Mouse (Mus musculus): ENCODE results near the gene Rap1gap. TPM values are rescaled to one million over a fixed set of nuclear protein-coding genes. Genes with fewer than 3 reads are reported as not detected.

The Rap1gap gene
- polyA plus RNA-seq, 1 experiment from 2014 or later = 48.8 TPM

DNA sequence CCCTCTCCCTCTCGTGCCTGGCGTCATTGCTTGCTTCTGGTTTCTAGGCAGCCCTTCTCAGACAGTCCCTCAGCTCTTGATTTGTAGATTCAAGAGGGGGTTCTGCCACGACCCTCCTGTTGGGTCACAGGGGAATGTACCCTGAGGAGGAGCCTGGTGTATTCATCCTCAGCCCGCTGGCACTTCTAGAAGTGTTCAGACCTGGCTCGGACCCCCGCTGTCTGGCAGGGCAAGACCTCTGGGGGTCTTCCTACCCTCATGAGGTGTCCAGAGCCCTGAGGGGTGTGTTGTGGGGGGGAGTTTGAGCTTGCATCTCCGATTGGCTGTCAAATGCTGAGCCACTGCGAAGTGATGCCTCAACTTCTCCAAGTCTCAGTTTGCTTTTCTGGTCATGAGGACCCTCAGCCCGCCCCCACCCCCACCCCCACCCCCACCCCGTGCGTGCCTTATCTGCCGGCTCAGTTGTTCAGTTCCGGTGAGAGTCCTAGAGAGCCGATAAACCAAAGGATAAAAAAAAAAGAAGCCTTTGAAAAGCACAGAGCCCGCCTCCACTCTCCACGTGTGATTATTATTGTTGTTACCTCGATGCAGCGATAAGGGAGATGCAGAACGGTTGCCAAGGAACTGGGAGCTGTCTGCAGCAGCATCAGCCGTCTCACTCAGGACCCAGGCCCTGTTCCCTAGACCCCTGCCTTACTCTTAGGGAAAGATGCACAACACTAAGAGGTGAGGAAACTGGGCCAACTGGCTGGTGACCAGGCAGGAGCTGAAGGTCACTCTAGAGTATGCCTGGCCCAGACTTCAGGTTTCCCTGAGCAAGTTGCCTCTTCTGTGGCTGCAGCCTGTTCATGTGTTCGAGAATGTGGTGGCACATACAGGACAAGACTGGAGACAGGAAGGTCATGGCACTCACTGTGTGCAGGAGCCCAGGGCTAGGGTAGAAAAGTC, 35.0 kb downstream of the Rap1gap start:
- Histone ChIP-seq H3K4me2 (replicated peaks; ENCODE audit: low read depth, low read length) (no peak overlapping the region), H3K27me3 (replicated peaks; ENCODE audit: insufficient read depth, low read length) (no peaks in the 10 kb centered on the region), H3K4me3 (ENCODE audit: low read depth, low read length) (no peak overlapping the region), H3K9me3 (ENCODE audit: low read length) (no peaks in the 10 kb centered on the region), H3K4me1 (ENCODE audit: insufficient read depth, low read depth, low read length) (no peaks in the 10 kb centered on the region; the same call in 1 of the 2 replicates), H3K9ac (replicated peaks; ENCODE audit: low read depth) (no peak overlapping the region), H3K27ac (ENCODE audit: low read length) (peak overlapping the region; percentile 78; the same call in 1 of the 2 replicates), H3K36me3 (ENCODE audit: insufficient read depth, low read length) (no peaks in the 10 kb centered on the region)
- ATAC-seq = no peak
- WGBS = 22% methylated on average over 21 of the region's 21 CpGs
- DNase-seq (ENCODE audit: low spot score) = no peak
- TF ChIP-seq CTCF (IDR thresholded peaks at IDR 0.05) (no peak), EP300 (IDR thresholded peaks at IDR 0.05) (no peak)

DNA sequence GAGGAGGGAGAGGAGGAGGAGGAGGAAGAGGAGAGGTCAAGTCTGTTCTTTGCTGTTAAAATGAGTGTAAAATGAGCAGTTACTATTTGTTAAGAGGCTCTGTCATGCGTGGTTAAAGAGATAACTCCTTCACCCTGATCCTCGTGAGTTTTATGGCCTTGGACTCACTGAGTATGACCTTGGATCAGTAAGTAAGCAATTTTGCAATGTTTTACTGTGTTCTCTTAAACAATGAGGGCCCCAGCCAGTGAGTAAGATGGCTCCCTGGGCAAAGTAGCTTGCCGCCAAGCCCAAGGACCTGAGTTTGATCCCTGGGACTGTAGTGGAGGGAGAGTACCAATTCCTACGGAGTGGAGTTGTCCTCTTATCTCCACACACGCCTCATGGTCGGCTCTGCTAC, 36.4 kb downstream of the Rap1gap start:
- H3K4me3 ChIP-seq (ENCODE audit: low read depth, low read length) = no peak overlapping the region
- WGBS = 40% methylated on average over 6 of the region's 6 CpGs
- H3K4me1 ChIP-seq (ENCODE audit: insufficient read depth, low read depth, low read length) = no peaks in the 10 kb centered on the region; the same call in 1 of the 2 replicates
- no peak overlapping the region for H3K9ac ChIP-seq (replicated peaks; ENCODE audit: low read depth)
- no peaks in the 10 kb centered on the region for H3K36me3 ChIP-seq (ENCODE audit: insufficient read depth, low read length)
- no peaks in the 10 kb centered on the region for H3K9me3 ChIP-seq (ENCODE audit: low read length)
- TF ChIP-seq CTCF (IDR thresholded peaks at IDR 0.05) (no peak), EP300 (IDR thresholded peaks at IDR 0.05) (no peak)
- DNase-seq (ENCODE audit: low spot score) = no peak
- no peak overlapping the region for H3K27ac ChIP-seq (ENCODE audit: low read length)
- ATAC-seq = no peak
- H3K4me2 ChIP-seq (replicated peaks; ENCODE audit: low read depth, low read length) = no peak overlapping the region
- no peaks in the 10 kb centered on the region for H3K27me3 ChIP-seq (replicated peaks; ENCODE audit: insufficient read depth, low read length)

- H3K4me3 ChIP-seq (ENCODE audit: low read depth, low read length) = no peak overlapping the region
- ATAC-seq (no peak), DNase-seq (ENCODE audit: low spot score) (no peak)
- no peak for TF ChIP-seq CTCF (IDR thresholded peaks at IDR 0.05)
- no peak overlapping the region for H3K9ac ChIP-seq (replicated peaks; ENCODE audit: low read depth)
- no peaks in the 10 kb centered on the region; the same call in none of the 2 replicates for H3K4me1 ChIP-seq (ENCODE audit: insufficient read depth, low read depth, low read length)
- WGBS = 80% methylated on average over 5 of the region's 5 CpGs
- no peak overlapping the region for H3K27ac ChIP-seq (ENCODE audit: low read length)
- no peaks in the 10 kb centered on the region for H3K9me3 ChIP-seq (ENCODE audit: low read length)
- H3K36me3 ChIP-seq (ENCODE audit: insufficient read depth, low read length) = no peaks in the 10 kb centered on the region
- no peak overlapping the region for H3K4me2 ChIP-seq (replicated peaks; ENCODE audit: low read depth, low read length)
- 0 out of 2 replicates have a peak, but pooled peaks cover 8% of the 10 kb centered on the region for H3K27me3 ChIP-seq (replicated peaks; ENCODE audit: insufficient read depth, low read length)
Observed at GRCm38 (mm10) chr4:137703077-137703476, 38.6 kb downstream of the Rap1gap start.

DNA sequence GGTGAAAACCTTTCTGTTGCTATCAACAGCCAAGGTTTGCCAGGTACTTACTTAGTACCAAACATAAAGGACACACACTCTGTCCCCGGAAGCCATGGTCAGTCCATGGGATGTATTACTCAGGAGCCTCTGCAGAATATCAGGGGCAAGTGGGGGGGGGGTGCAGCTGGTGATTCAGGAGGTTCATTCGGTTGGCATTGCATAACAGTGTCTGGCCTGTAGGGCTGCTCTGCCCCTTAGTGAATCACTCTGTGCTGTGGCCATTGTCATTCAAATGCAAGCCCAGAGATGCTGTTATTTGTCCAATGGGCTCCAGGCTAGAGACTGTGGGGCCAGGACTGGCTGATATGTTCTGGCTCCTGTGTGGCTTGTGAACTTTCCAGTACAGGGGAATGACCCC, 40.0 kb downstream of the Rap1gap start:
- ATAC-seq (no peak), DNase-seq (ENCODE audit: low spot score) (no peak)
- H3K27me3 ChIP-seq (replicated peaks; ENCODE audit: insufficient read depth, low read length) = 0 out of 2 replicates have a peak, but pooled peaks cover 8% of the 10 kb centered on the region
- no peak overlapping the region for H3K4me2 ChIP-seq (replicated peaks; ENCODE audit: low read depth, low read length)
- H3K4me1 ChIP-seq (ENCODE audit: insufficient read depth, low read depth, low read length) = no peaks in the 10 kb centered on the region; the same call in 1 of the 2 replicates
- no peak for TF ChIP-seq CTCF (IDR thresholded peaks at IDR 0.05)
- no peak for TF ChIP-seq EP300 (IDR thresholded peaks at IDR 0.05)
- 42% methylated on average over 2 of the region's 2 CpGs for WGBS
- H3K27ac ChIP-seq (ENCODE audit: low read length) = no peak overlapping the region
- H3K9me3 ChIP-seq (ENCODE audit: low read length) = no peaks in the 10 kb centered on the region
- H3K4me3 ChIP-seq (ENCODE audit: low read depth, low read length) = no peak overlapping the region
- no peak overlapping the region for H3K9ac ChIP-seq (replicated peaks; ENCODE audit: low read depth)
- H3K36me3 ChIP-seq (ENCODE audit: insufficient read depth, low read length) = no peaks in the 10 kb centered on the region

- 54% methylated on average over 5 of the region's 5 CpGs for WGBS
- Histone ChIP-seq H3K36me3 (ENCODE audit: insufficient read depth, low read length) (no peaks in the 10 kb centered on the region), H3K27ac (ENCODE audit: low read length) (no peak overlapping the region), H3K9ac (replicated peaks; ENCODE audit: low read depth) (no peak overlapping the region), H3K4me2 (replicated peaks; ENCODE audit: low read depth, low read length) (no peak overlapping the region), H3K9me3 (ENCODE audit: low read length) (no peaks in the 10 kb centered on the region), H3K4me1 (ENCODE audit: insufficient read depth, low read depth, low read length) (no peaks in the 10 kb centered on the region; the same call in 1 of the 2 replicates), H3K27me3 (replicated peaks; ENCODE audit: insufficient read depth, low read length) (0 out of 2 replicates have a peak, but pooled peaks cover 8% of the 10 kb centered on the region), H3K4me3 (ENCODE audit: low read depth, low read length) (no peak overlapping the region)
- ATAC-seq (no peak), DNase-seq (ENCODE audit: low spot score) (no peak)
- TF ChIP-seq CTCF (IDR thresholded peaks at IDR 0.05) = no peak
- no peak for TF ChIP-seq EP300 (IDR thresholded peaks at IDR 0.05)
Observed at GRCm38 (mm10) chr4:137705379-137705778, 40.9 kb downstream of the Rap1gap start.

DNA sequence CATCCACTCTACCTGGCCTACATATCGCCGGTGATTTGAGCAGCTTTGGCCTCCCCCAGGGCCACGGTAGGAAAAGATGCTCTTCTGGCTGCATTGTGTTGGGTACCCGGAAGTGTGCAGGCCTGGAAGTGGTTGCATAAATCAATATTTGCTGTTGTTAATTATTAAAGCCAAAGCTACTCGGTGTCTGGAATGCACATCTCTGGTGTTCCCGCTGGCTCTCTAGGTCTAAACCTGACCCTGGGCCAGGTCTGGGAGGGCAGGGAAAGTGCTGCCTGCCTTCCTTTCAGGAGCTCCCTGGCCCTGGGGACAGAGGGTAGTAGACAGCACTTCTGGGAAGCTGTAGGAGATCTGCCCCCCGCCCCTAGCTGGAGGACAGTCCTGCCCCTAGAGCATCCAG, 42.0 kb downstream of the Rap1gap start:
- DNase-seq (ENCODE audit: low spot score) (peak; percentile 79), ATAC-seq (peak; percentile 52)
- peak overlapping the region; percentile 72 for H3K4me2 ChIP-seq (replicated peaks; ENCODE audit: low read depth, low read length)
- no peaks in the 10 kb centered on the region for H3K36me3 ChIP-seq (ENCODE audit: insufficient read depth, low read length)
- H3K9ac ChIP-seq (replicated peaks; ENCODE audit: low read depth) = no peak overlapping the region
- no peak overlapping the region for H3K4me3 ChIP-seq (ENCODE audit: low read depth, low read length)
- 42% methylated on average over 7 of the region's 7 CpGs for WGBS
- no peaks in the 10 kb centered on the region; the same call in 1 of the 2 replicates for H3K4me1 ChIP-seq (ENCODE audit: insufficient read depth, low read depth, low read length)
- 0 out of 2 replicates have a peak, but pooled peaks cover 8% of the 10 kb centered on the region for H3K27me3 ChIP-seq (replicated peaks; ENCODE audit: insufficient read depth, low read length)
- no peak for TF ChIP-seq CTCF (IDR thresholded peaks at IDR 0.05)
- no peak for TF ChIP-seq EP300 (IDR thresholded peaks at IDR 0.05)
- no peaks in the 10 kb centered on the region for H3K9me3 ChIP-seq (ENCODE audit: low read length)
- H3K27ac ChIP-seq (ENCODE audit: low read length) = peak overlapping the region; percentile 68; the same call in 1 of the 2 replicates
